Mouse (Mus musculus) layer of hippocampus, postnatal 10 days (tissue): Measurements from ENCODE around the gene Scd3. TPM values are rescaled to one million over a fixed set of nuclear protein-coding genes. Genes with fewer than 3 reads are reported as not detected.
"Not testable (repeated sequence)": the region's sequence is repeated elsewhere in the genome, so short reads cannot be mapped to it uniquely, and the experiment has no call there.

Source experiments
- DNase-seq, 2 experiments: peaks; one replicate each; pipeline ENCODE4 v3.0.0; 2021; ENCODE audit warnings: low spot score in 2 of 2
- total RNA-seq, 2 experiments: library from RNA; stranded (reverse); gene quantifications; 2 replicates each; pipeline ENCODE4 v1.2.3; 2021

Scd3 gene
- total RNA-seq, 2 experiments from 2014 or later, result 0.73 to 2.3 TPM

GRCm38 (mm10) chr19:44266824-44267498 is 63.9 kb downstream of the Scd3 start:
- DNase-seq, result peak; percentile 84 to 88

- DNase-seq, result no peak
Measured at GRCm38 (mm10) chr19:44267499-44268002, 64.5 kb downstream of the Scd3 start.

- no peak for DNase-seq
Measured at GRCm38 (mm10) chr19:44273711-44274110, 70.6 kb downstream of the Scd3 start.

DNA sequence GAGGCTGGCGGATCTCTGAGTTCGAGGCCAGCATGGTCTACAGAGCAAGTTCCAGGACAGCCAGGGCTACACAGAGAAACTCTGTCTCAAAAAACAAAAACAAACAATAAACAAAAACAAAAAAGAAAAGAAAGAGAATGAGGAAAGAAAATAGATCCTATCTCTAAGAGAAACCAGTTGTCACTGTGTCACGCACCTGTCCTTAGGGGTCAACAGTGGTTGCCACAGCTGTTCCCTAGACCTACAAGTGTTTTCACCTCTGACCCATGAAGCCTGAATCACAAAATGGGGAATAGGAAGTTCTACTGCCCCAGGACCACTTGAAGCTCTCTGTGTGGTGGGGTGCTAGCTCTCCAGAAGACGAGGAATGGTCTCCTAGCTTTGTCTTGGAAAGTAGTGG is 71.4 kb downstream of the Scd3 start:
- no peak for DNase-seq

GRCm38 (mm10) chr19:44275418-44275817 is 72.3 kb downstream of the Scd3 start:
- no peak for DNase-seq

- DNase-seq, result no peak
Measured at GRCm38 (mm10) chr19:44276861-44277260, 73.8 kb downstream of the Scd3 start.

GRCm38 (mm10) chr19:44277931-44278330 is 74.9 kb downstream of the Scd3 start:
- no peak for DNase-seq

DNA sequence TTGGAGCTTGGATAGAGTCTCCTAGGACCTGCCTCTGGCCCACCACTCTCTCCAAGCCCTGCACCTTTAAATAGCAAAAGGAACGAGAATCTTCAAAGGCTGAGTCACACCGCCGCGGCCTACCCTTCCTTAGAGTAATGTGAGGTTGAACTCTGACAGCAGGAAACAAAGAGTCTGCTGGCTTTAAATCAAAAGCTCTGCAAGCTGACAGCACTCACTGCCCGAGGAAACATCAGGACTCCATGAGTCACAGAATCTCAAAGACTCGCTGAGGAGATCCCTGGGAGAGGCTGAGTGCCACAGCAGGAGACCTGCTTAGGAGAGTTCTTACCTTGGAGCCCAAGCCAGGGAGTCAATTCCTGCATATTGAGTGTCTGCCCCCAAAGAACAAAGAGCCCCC is 77.7 kb downstream of the Scd3 start:
- no peak for DNase-seq

DNA sequence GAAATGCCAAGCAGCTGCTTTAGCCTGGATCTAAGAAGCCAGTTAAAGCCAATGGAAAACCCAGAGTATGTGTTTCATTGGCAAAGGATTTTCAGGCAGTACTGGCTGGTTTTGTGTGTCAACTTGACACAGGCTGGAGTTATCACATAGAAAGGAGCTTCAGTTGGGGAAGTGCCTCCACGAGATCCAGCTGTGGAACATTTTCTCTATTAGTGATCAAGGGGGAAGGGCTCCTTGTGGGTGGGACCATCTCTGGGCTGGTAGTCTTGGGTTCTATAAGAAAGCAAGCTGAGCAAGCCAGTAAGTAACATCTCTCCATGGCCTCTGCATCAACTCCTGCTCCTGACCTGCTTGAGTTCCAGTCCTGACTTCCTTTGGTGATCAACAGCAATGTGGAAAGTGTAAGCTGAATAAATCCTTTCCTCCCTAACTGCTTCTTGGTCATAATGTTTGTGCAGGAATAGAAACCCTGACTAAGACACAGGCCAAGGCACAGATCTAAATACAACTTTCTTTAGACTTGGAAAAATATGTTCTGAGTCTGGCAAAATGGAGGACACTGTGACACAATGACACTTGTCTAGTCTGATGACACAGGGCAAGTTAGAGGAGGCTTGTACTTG is 78.9 kb downstream of the Scd3 start:
- DNase-seq, result not testable (repeated sequence)

GRCm38 (mm10) chr19:44282534-44283156 is 79.6 kb downstream of the Scd3 start:
- no peak for DNase-seq

DNA sequence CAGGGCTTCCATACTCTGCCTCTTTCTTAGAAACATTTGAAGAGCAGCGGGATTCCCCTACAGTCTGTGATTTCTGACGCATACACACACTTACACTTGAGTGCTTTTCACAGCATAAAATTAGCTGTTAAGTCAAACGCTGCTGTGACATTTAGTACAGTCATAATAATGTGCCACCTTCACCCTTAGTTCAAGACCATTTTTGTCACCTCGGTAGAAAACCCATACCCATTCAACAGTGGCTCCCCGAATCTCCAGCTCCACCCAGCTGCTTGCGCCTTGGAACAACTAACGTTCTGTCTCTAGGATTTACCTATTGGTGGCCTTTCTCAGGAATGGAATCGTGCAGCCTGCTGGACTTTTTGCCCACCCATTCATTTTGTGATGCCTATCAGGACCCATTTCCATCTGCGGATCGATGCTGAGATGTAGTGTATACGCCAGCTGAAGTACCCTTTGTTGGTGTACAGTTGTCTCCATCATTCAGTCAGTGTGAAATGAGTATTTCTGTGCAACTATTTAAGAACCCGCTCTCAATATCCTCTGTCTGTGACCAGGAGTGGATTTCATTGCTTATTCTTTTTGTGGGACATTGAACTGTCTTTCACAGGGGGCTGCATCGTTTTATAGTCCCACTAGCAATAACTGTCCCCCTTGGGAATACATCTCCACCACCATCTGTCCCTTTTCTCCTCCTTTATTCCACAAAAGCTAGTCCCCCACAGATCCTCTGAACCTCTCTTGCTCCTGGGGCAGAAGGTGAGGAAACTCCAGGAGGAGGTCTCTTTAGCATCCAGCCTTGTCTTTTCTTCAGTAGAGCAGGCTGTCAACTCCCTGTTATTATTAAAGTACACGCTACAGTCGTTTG is 80.3 kb downstream of the Scd3 start:
- peak in 1 of 2 experiments; percentile 17 for DNase-seq

- peak; percentile 89 to 91 for DNase-seq
Measured at GRCm38 (mm10) chr19:44284025-44284695, 81.1 kb downstream of the Scd3 start.

DNA sequence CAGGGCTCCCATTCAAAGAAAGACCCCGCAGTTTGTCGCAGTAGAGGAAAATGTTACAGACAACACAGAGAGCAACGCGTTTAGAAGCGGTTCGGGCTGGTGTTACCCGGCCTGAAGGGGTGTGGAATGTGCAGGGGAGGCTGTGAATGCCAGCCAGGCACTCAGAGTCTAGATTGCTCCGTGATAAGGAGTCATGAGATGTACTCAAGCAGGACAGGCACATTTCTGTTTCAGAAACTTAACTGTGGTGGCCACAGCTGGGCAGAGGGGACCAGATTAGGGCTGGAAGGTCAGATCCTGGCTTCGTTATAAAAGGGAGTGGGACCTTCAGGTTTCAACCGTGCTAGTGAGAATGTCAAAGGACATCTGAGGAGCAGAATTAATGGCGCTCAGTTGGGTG is 81.7 kb downstream of the Scd3 start:
- DNase-seq, result no peak

GRCm38 (mm10) chr19:44285554-44285953 is 82.5 kb downstream of the Scd3 start:
- peak in 1 of 2 experiments; percentile 2 for DNase-seq

DNA sequence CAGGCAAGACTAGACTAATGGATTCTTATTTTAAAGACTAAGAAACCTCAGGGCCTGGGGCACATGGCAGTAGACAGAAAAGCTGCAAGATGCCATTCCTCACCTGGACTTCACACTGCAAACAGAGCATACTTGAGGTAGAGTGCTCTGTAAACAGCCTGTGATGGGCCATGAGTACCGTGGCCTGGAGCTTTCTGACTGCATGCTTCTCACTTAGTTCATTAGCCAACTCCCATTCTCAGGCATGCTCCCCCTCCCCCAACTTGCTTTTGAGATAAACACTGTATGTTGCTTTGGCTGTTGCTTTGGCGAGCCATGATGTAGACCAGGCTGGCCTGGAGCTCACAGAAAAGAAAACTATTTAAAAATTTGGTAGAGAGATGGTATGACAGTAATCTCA is 83.0 kb downstream of the Scd3 start:
- DNase-seq, result peak in 1 of 2 experiments; percentile 1

- DNase-seq, result peak in 1 of 2 experiments; percentile 1
Measured at GRCm38 (mm10) chr19:44287415-44288110, 84.5 kb downstream of the Scd3 start.

GRCm38 (mm10) chr19:44292083-44292482 is 89.0 kb downstream of the Scd3 start:
- DNase-seq, result no peak

DNA sequence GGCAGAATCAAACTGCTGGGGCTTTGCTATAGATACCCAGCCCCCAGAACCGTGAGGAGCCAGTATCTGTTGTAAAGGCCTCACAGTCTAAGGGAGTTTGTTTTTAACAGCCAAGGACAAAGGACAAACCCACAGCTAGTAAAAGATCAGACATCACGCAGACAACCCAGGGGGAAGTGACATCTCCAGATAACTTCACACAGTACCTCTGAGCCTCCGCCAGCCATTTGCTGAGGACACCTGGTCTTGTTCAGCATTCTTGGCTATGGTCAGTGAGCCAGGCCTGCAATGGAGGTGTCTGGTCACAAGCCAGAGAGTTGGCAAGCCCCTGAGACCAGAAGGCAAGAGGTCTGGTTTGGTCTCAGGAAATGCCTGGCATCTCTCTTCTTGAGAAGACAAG is 89.4 kb downstream of the Scd3 start:
- no peak for DNase-seq

DNA sequence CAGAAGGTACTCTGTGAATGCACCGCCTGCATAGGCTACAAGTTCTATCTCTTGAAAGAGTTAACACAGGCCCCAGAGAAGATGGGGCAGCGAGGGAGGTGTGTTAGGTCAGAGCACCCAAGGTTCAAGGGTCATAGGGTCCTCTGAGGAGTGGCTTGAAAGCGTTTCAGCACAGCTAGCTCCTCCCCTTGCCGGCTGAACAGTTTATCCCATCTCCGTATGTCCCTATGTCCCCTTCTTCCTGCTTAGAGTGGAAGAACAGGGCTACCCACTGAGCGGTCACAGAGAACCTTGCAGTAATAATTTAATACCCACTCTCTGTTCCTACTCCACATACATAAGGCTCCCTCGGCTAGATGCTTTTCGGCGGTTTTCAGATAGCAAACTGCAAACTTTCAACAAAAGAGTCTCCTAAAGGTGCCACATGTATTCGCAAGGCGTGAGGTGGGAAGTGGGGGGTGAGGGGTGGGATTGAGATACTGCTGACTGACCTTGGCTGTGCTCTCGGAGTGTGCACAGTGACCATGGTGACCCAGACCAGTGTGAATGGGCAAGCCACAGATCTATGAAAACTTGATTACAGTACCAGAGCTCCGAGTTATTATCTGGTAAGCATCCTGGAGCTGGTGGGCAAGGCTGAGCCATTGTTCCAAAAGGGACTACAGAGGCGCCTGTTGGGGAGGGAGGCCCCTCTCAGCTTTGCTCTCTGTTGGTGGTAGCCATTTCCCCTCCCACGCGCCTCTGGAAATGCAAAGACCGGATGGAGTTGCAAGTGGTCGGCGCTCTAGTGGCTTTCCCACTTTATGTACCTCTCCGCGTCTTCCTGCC is 90.1 kb downstream of the Scd3 start, which contains the start of gene Scd2:
Gene Scd2, plus strand, starts transcription at position 734 of the 828 bp plus-strand sequence.
- no peak for DNase-seq
